Mouse (Mus musculus) brain, embryonic 14.5 days (tissue): ENCODE data around the gene Tub. TPM values are rescaled to one million over a fixed set of nuclear protein-coding genes. Genes with fewer than 3 reads are reported as not detected.

Experiments
- DNase-seq: peaks from one replicate; pipeline ENCODE4 v3.0.0-alpha.2; 2011; ENCODE audit warnings: low read depth
- CTCF ChIP-seq: fragments of 200-500 bp; IDR thresholded peaks from 2 replicates; pipeline ENCODE4 v1.5.1; 2012; ENCODE audit warnings: inconsistent platforms, mild to moderate bottlenecking, moderate library complexity, borderline replicate concordance; ENCODE audit not compliant: insufficient read depth, insufficient read length; ENCODE audit errors: extremely low read depth
- POLR2A ChIP-seq: fragments of 200-500 bp; IDR thresholded peaks from 2 replicates; pipeline ENCODE4 v1.6.1; 2012; ENCODE audit warnings: mild to moderate bottlenecking, inconsistent platforms, borderline replicate concordance; ENCODE audit not compliant: poor library complexity, insufficient read depth, insufficient read length, severe bottlenecking; ENCODE audit errors: extremely low read depth
- polyA plus RNA-seq: library from polyadenylated mRNA; depleted of rRNA; stranded (reverse); fragments of >200 nt; gene quantifications from 2 replicates; pipeline ENCODE4 v1.2.3, GENCODE M21; 2012

Gene Tub
- polyA plus RNA-seq, 1 experiment, result 143 TPM

DNA sequence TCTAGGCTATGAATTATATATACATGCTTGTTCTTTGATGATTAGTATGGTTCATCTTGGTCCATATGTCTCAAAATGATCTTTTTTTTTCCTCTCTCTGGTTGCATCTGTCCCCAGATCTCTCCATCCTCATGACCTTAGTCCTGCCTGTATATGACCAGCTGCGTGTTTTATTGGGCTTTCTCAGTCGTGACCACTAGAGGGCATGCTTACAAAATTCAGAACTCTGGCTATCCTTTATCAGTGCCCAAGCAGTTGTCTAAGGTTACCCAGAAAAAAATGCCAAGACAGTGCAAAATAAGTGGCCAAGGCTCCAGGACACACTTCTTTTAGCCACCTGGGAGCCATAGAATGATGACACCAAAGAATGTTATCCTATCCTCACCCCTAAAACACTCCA is 6.1 kb upstream of the Tub start:
- TF ChIP-seq POLR2A, result no peak
- peak; percentile 76 for TF ChIP-seq CTCF
- peak; percentile 77 for DNase-seq

DNA sequence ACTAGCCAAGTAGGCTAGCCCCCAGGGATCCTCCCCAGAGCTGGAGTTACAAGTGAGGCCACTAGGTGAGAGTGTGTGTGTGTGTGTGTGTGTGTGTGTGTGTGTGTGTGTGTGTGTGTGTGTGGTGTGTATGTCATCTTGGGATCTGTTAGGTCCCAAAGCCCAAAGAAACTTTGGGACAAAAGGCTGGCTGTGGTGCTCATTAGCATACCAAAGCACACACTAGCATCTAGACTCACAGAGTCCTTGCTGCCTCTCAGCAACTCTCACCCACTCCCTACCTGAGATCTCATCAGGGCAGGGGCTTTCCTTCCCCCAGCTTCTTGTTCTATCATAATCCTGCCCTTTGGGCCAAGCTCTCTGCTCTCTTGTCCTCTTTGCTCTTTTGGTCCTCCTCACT is 1.5 kb upstream of the Tub start:
- no peak for DNase-seq
- no peak for TF ChIP-seq POLR2A
- no peak for TF ChIP-seq CTCF

DNA sequence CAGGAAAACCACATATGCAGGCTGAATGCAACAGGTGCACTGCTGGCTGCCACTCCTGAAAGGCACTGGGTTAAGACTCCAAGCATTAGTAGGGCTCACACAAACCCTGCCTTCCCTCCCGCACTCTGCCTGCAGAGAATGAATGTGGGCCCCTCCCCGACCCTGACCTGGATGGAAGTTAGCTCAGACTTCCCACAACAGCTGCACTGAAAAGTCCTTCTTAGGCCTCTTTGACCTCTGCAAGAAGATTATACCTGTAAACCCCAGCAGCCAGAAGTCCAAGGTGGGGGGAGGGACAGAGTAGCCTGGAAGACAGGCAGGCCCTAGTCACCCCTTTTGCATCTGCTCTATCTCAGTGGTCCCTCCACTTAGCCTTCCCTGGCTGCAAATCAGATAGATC is 837 bp upstream of the Tub start:
- TF ChIP-seq POLR2A (no peak), CTCF (no peak)
- DNase-seq, result no peak

DNA sequence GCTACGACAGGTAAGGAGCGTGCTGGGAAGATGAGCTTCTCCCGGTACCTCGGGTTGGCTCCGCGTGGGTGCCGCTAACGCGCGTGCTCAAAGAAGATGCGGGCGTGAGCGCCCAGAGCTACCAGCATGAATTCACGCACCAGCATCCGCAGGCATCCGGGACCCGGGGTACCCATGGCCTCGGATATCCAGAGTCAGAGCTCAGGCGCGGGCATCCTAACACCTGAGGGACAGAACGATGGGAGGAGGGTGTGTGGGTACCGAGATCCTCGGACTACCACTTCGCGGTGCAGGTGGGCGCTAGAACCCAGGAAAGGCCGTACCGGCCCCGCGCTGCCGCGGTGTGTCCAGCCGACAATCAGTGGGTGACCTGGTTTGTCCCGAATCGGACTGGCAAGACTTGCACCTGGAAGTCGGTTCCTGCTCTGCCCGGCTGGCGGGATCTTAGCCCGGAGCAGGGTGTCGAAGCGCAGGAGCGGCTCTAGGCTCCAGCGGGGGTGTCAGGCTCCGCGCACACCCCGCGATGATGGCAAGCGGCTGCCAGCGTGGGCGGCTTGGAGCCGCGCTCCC is 709 bp downstream of the Tub start:
- TF ChIP-seq POLR2A (no peak), CTCF (no peak)

DNA sequence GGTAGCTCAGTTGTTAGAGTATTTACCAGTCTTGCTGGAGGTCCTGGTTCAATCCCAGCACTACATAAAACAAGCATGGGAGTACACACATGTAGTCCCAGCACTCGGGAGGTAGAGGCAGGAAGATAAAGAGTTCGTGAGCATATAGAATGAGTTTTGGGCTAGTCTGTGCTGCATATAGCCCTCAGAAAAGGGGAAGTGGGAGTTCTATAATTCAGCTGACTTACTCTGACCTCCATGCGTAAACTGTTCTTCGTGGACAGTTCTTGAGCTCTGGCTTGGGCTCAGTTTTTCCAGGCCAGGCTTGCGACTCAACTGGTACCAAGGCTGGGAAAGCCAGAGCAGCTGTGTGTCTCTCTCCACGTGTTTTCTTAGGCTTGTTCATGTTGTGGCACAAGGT is 2.7 kb downstream of the Tub start:
- TF ChIP-seq POLR2A (no peak), CTCF (no peak)

More for the DNA sequence above, 709 bp downstream of the Tub start:
- peak; percentile 66 for DNase-seq

DNA sequence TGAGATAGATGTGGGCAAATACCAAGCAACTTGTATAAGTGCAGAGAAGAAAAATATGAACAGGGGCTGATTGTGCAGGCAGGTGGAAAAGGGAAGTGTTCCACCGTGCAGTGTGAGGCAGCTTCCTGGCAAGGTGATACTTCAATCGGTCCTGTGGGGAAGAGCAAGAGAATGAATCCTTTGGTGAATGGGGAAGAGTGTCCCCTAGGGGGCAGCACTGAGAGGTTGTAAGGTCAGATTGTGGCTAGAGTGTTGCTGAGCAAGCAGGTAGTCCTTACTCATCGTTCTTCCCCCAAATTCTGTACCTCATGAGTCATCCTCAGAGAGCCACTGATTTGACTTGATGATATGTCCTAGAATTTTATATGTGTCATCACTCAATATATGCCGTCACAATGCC is 4.0 kb downstream of the Tub start:
- peak; percentile 35 for DNase-seq
- TF ChIP-seq POLR2A, result no peak
- TF ChIP-seq CTCF, result peak; percentile 52; the same call in 1 of the 2 replicates

More for the DNA sequence above, 2.7 kb downstream of the Tub start:
- no peak for DNase-seq

DNA sequence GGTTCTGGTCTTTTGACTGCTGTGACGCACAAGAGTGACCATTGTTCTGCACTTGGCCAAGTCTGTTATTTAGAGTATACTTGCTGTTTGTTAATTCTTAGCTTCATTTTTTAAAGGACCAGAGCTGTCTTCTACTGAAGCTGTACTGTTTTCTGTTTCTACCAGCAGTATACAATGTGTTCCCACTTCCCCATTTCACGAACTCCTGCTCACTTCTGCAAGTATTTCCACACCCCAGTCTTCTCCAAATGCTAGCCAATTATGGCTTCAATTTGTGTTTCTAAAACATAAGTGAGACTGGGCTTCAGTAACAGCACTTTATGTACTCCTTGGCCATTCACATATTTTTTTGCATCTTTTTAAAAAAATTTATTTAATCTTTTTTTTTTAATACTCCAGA is 7.6 kb downstream of the Tub start:
- no peak for TF ChIP-seq POLR2A
- TF ChIP-seq CTCF, result no peak

DNA sequence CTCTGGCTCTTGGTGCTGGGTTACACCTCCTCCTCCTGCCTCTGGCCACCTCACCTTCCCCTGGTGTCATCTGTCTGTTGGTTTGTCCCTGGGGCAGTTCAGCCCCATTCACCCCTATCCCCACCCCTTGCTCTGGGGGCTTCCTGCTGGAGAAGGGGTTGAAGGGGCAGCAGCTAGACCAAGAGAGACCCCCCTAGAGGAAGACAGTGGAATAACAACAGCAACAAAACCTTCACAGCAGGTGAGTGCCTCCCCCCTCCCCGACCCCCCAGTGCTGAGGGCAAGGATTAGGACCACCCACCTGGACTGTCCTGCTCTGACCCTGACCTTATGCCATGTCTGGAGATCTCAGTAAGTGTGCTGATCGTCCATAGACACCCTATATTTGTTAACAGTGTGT is 15.8 kb downstream of the Tub start:
- DNase-seq, result no peak

More for the DNA sequence above, 7.6 kb downstream of the Tub start:
- DNase-seq, result no peak

DNA sequence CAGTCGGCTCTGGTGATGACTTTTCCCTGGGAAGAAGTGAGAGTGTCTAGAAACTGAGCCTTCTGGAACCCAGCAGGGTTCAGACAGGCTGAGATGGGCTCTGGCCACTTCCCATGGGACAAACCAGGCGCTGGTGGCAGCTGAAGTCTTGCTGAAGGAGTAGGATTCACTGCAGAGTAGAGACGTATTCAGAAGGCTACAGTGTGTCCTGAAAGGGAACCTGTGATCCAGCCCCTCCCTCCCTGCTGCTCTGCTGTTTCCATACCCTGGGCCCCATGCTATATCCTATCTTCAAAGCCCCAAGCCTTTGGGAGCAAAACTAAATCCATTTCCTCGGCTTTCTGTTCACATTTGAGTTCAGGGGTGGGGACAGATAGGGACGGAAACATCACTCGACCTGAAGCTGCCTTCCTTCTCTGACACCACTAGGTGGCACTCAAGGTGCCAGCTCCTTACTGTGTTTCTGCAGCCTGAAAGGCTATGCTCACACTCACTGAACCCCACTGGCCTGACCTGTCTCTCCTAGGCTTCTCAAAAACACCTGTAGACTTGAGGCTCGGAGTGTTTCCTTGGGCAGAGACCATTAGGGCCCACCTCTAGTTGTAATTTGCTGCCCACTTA is 16.7 kb downstream of the Tub start:
- TF ChIP-seq CTCF (peak; percentile 91), POLR2A (no peak)
- peak; percentile 83 for DNase-seq

More for the DNA sequence above, 15.8 kb downstream of the Tub start:
- TF ChIP-seq POLR2A (no peak), CTCF (peak; percentile 39)

DNA sequence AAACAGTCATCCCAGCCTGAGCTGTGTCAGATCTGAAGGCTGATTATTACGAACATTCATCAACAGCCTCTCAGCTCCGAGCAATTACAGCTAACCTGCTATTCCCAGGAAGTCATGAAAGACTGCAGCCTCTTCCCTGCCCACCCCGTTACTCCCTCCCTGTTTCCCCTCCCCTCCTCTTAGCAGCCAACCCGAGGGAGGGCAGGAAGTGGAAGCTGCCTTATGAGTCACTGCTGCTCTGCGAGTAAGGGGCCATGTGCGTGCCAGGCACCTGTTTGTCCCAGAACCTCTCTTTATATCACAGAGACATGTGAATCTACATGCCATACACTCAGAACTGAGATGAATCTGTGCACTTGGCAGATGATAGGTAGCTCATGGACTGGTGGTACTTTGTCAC is 18.1 kb downstream of the Tub start:
- TF ChIP-seq POLR2A (no peak), CTCF (no peak)
- DNase-seq, result peak; percentile 46

DNA sequence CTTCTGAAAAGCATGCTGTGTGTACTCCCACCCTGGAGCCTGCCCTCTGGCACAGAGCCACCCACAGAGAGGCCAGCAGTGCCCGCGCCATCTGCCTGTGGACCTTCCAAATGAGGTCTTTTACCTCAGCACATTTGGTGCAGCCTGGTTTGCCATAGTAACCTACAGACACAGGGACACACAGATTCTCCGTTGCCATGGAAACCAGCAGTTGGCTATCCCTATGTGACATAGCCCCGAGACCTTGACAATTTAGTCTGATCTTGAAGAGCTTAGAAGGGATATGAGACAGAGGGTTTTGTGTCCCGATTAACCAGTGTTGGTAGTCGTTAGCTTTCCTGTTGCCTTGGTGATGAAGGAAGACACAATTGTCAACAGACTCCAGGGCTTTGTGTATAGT is 22.1 kb downstream of the Tub start:
- DNase-seq, result peak; percentile 90
- TF ChIP-seq POLR2A (no peak), CTCF (no peak)
